Mouse (Mus musculus): ENCODE data around the gene Aacs. TPM values are rescaled to one million over a fixed set of nuclear protein-coding genes. Genes with fewer than 3 reads are reported as not detected.

Aacs gene
- polyA plus RNA-seq, 1 experiment from 2014 or later, result 17.9 TPM

DNA sequence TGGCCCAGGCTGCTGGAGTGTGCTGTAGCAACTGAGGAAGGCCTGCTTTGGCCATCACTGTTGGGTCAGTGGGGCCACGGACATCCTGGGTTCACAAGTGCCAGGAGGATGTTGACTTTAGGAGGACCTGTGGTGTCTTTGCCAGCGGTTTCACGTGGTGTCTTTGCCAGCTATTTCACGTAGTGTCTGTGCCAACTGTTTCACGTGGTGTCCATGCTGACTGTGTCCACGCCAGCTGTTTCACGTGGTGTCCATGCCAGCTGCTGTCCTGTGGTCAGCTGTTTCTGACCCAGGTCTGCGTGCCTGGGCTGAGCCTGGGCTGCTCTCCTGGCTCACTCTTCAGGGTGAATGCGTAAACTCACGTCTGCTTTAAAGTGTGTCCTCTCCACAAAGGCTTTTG, 20.0 kb downstream of the Aacs start:
- 79% methylated on average over 10 of the region's 10 CpGs for WGBS (ENCODE audit: insufficient replicate concordance)
- DNase-seq (no peak), ATAC-seq (ENCODE audit: low read depth) (no peak)
- Histone ChIP-seq H3K4me2 (no peak overlapping the region), H3K36me3 (peaks cover 40% of the 10 kb centered on the region), H3K9ac (no peak overlapping the region), H3K9me3 (replicated peaks) (no peaks in the 10 kb centered on the region), H3K4me3 (replicated peaks) (no peak overlapping the region), H3K27me3 (no peaks in the 10 kb centered on the region), H3K4me1 (replicated peaks) (0 out of 2 replicates have a peak, but pooled peaks cover 3% of the 10 kb centered on the region), H3K27ac (no peak overlapping the region)

DNA sequence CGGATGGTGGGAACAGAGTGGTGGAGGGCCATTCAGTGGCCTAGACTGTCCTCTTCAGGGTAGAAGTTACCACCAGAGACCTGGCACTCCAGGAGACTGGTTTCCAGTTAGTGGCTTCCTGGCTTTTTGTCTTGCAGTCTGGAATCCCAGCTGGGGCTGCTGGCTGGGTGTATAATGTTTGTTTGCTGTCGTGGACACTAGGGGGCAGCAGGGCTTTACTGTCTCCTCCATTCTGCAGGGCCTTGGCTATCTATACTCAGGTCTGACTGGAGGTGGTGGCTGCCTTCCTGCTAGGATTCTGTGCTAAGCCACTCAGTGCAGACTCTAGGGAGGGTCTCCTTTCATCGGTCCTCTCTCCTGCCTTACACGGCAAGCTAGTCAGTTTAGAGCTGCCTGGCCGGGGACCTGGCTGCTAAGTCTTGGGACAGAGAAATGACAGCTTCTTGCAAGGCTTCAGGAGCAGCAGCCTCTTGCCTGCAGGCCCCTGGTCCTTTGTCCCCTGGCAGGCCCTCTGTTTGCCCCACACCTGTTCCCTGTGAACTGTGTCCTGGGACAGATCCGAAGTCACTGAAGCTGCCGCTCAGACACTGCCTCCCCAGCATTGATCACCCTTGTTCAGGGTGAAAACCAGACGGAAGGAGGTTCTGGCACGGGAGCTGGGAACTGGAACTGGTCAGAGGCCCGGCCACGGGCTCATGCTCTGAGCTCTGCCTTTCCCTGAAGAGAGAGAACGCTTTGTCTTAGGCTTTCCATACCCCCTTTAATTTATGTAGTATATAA, 22.4 kb downstream of the Aacs start:
- 66% methylated on average over 12 of the region's 12 CpGs for WGBS (ENCODE audit: insufficient replicate concordance)
- peak; percentile 40 for DNase-seq

DNA sequence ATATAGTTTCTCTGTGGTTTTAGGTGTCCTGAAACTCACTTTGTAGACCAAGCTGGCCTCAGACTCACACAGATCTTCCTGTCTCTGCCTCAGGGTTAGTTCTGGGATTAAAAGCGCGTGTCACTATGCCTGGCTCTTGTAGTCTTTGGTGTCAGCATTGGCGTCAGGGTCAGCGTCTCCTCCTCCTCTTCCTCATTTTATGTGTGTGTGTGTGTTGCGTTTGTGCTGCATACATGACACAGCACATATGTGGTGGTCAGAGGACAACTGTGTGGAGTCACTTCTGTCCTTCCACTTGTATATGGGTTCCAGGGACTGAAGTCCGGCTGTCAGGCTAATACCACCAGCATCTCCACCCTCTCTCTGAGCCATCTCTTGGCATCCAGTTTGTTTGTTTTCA, 25.9 kb downstream of the Aacs start:
- ATAC-seq (ENCODE audit: low read depth) (no peak), DNase-seq (no peak)
- peaks cover 50% of the 10 kb centered on the region for H3K36me3 ChIP-seq
- H3K27ac ChIP-seq, result no peak overlapping the region
- no peak overlapping the region for H3K4me2 ChIP-seq
- H3K27me3 ChIP-seq, result no peaks in the 10 kb centered on the region
- no peak overlapping the region for H3K4me3 ChIP-seq (replicated peaks)
- WGBS (ENCODE audit: insufficient replicate concordance), result 63% methylated on average over 6 of the region's 6 CpGs
- no peak overlapping the region for H3K9ac ChIP-seq
- no peaks in the 10 kb centered on the region for H3K9me3 ChIP-seq (replicated peaks)
- 0 out of 2 replicates have a peak, but pooled peaks cover 3% of the 10 kb centered on the region for H3K4me1 ChIP-seq (replicated peaks)

More for the DNA sequence above, 22.4 kb downstream of the Aacs start:
- Histone ChIP-seq H3K9me3 (replicated peaks) (no peaks in the 10 kb centered on the region), H3K4me1 (replicated peaks) (0 out of 2 replicates have a peak, but pooled peaks cover 3% of the 10 kb centered on the region), H3K27me3 (no peaks in the 10 kb centered on the region), H3K27ac (no peak overlapping the region), H3K9ac (no peak overlapping the region), H3K4me3 (replicated peaks) (no peak overlapping the region), H3K36me3 (peaks cover 33% of the 10 kb centered on the region), H3K4me2 (no peak overlapping the region)
- peak; percentile 34; the same call in 1 of the 2 replicates for ATAC-seq (ENCODE audit: low read depth)

DNA sequence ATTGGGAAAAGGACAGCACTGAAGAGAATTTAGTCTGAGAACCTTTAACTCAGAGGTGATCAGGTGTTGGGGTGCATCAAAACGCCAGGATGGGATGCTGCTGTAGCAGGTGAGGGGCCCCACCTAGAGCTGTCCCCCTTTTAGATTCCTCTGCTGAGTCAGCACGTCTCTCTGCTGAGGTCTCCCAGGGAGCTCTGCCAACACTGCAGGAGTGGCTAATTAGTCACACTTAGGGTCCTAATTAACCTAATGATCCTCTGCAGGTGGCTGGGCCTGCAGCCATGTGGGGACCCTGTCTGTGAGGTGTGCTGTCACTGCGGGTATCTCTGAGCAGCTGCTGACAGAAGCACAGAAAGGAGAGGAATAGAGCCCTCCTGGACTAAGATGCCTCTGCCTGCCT, 26.6 kb downstream of the Aacs start:
- H3K27me3 ChIP-seq, result no peaks in the 10 kb centered on the region
- no peak overlapping the region for H3K4me3 ChIP-seq (replicated peaks)
- WGBS (ENCODE audit: insufficient replicate concordance), result 58% methylated on average over 3 of the region's 3 CpGs
- no peaks in the 10 kb centered on the region for H3K9me3 ChIP-seq (replicated peaks)
- ATAC-seq (ENCODE audit: low read depth) (no peak), DNase-seq (no peak)
- peaks cover 54% of the 10 kb centered on the region for H3K36me3 ChIP-seq
- no peak overlapping the region for H3K4me2 ChIP-seq
- 0 out of 2 replicates have a peak, but pooled peaks cover 3% of the 10 kb centered on the region for H3K4me1 ChIP-seq (replicated peaks)
- no peak overlapping the region for H3K9ac ChIP-seq
- H3K27ac ChIP-seq, result no peak overlapping the region

DNA sequence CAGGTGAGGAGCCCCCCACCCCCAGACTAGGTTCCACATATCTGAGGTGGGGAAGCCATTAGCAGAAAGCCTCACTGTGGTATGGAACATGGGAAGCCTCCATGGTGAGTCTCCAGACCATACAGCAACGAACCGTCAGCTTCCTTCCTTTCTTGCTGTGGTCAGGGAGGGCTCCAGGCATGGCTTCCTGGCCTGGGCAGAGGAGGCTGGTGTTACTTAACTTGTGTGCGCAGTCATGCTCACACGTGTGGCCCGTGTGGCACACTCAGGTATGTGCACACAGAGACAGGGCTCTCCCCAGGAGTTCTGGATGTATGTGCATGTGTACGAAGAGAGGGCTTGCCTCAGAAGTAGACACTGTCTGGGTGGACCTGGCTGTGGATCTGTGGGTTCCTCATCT, 28.0 kb downstream of the Aacs start:
- H3K27me3 ChIP-seq, result no peaks in the 10 kb centered on the region
- no peaks in the 10 kb centered on the region for H3K4me1 ChIP-seq (replicated peaks)
- H3K27ac ChIP-seq, result no peak overlapping the region
- H3K4me2 ChIP-seq, result no peak overlapping the region
- no peaks in the 10 kb centered on the region for H3K9me3 ChIP-seq (replicated peaks)
- DNase-seq (no peak), ATAC-seq (ENCODE audit: low read depth) (no peak)
- peaks cover 64% of the 10 kb centered on the region for H3K36me3 ChIP-seq
- H3K9ac ChIP-seq, result no peak overlapping the region
- no peak overlapping the region for H3K4me3 ChIP-seq (replicated peaks)
- WGBS (ENCODE audit: insufficient replicate concordance), result 54% methylated on average over 6 of the region's 6 CpGs

DNA sequence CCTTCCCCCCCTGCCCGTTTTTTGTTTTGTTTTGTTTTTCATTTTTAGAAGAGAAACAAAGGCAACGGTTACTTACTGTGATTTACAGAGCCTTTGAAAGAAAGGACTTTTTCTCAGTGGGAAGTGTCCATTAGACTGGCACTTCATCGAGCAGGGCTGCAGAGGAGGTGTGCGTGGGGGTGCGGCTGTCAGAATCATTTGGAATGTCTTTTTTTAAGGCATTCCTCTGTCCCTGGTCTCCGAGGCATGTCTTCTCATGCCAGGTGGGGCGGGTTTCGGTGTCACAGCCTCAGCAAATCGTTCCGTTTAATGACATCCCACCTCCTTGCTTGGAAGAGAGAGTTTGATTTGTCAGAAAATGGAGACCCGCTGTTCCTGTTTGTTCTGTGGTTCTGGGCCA, 29.1 kb downstream of the Aacs start:
- Histone ChIP-seq H3K9me3 (replicated peaks) (no peaks in the 10 kb centered on the region), H3K36me3 (peaks cover 69% of the 10 kb centered on the region), H3K4me3 (replicated peaks) (no peak overlapping the region), H3K4me2 (no peak overlapping the region), H3K27ac (no peak overlapping the region), H3K4me1 (replicated peaks) (no peaks in the 10 kb centered on the region), H3K9ac (no peak overlapping the region), H3K27me3 (no peaks in the 10 kb centered on the region)
- ATAC-seq (ENCODE audit: low read depth), result no peak
- 82% methylated on average over 11 of the region's 11 CpGs for WGBS (ENCODE audit: insufficient replicate concordance)
- no peak for DNase-seq

DNA sequence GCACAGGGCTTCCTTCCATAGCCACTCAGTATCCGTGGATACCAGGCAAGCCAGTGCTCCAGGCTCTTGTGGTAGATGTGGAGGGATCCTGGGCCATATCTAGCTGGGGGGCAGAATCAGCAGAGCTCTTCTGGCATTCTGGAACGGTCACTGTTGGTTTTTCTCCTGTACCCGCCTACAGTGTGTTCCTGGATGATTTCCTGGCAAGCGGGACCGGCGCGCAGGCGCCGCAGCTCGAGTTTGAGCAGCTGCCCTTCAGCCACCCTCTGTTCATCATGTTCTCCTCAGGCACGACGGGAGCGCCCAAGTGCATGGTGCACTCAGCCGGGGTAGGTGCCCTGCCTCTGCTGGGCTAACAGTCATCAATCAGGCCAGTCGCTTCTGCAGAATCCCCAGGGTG, 30.4 kb downstream of the Aacs start:
- H3K36me3 ChIP-seq, result peaks cover 61% of the 10 kb centered on the region
- 87% methylated on average over 15 of the region's 15 CpGs for WGBS (ENCODE audit: insufficient replicate concordance)
- no peak overlapping the region for H3K27ac ChIP-seq
- ATAC-seq (ENCODE audit: low read depth) (no peak), DNase-seq (no peak)
- no peak overlapping the region for H3K4me3 ChIP-seq (replicated peaks)
- no peak overlapping the region for H3K4me2 ChIP-seq
- no peaks in the 10 kb centered on the region for H3K27me3 ChIP-seq
- no peaks in the 10 kb centered on the region for H3K9me3 ChIP-seq (replicated peaks)
- H3K9ac ChIP-seq, result no peak overlapping the region
- no peaks in the 10 kb centered on the region for H3K4me1 ChIP-seq (replicated peaks)

DNA sequence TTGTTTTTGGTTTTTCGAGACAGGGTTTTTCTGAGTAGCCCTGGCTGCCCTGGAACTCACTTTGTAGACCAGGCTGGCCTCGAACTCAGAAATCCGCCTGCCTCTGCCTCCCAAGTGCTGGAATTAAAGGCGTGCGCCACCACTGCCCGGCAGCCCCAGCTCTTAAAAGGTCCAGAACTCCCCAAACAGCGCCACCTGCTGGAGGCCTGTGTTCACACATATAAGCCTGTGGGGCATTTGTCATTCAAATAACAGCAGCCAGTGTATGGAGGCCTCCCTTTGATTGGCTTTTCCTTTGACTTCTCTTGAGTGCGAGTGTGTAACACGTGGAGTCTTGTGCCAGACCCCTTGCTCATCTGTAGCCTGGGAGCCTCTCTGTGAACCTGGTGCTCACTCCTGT, 32.0 kb downstream of the Aacs start:
- H3K27ac ChIP-seq, result no peak overlapping the region
- no peak overlapping the region for H3K4me2 ChIP-seq

DNA sequence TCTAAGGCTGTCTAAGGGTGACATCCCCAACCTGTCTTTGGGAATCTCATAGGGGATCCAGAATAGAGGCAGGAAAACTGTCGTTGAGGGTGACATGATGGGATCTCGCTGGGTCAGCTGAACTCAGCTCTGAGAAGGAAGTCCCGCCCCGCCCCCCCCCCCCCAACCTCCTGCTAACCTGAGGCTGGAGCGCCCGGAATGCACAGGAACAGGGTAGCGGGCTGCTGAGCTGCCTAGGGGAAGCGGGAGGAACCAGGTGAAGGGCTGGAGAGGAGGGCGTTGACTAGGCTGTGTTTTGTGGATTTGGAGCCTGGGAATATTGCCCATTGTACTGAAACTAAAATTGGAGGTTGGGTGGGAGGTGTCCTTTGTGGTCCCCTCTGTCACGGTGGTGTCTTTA, 32.4 kb downstream of the Aacs start:
- Histone ChIP-seq H3K4me2 (no peak overlapping the region), H3K4me1 (replicated peaks) (no peaks in the 10 kb centered on the region), H3K9ac (no peak overlapping the region), H3K4me3 (replicated peaks) (no peak overlapping the region), H3K27me3 (no peaks in the 10 kb centered on the region), H3K27ac (no peak overlapping the region), H3K9me3 (replicated peaks) (no peaks in the 10 kb centered on the region), H3K36me3 (peaks cover 75% of the 10 kb centered on the region)
- DNase-seq (no peak), ATAC-seq (ENCODE audit: low read depth) (no peak)
- WGBS (ENCODE audit: insufficient replicate concordance), result 83% methylated on average over 10 of the region's 10 CpGs

More for the DNA sequence above, 32.0 kb downstream of the Aacs start:
- no peaks in the 10 kb centered on the region for H3K27me3 ChIP-seq
- 81% methylated on average over 9 of the region's 9 CpGs for WGBS (ENCODE audit: insufficient replicate concordance)
- no peak overlapping the region for H3K9ac ChIP-seq
- peaks cover 75% of the 10 kb centered on the region for H3K36me3 ChIP-seq
- no peaks in the 10 kb centered on the region for H3K4me1 ChIP-seq (replicated peaks)
- H3K9me3 ChIP-seq (replicated peaks), result no peaks in the 10 kb centered on the region
- ATAC-seq (ENCODE audit: low read depth) (no peak), DNase-seq (no peak)
- H3K4me3 ChIP-seq (replicated peaks), result no peak overlapping the region

DNA sequence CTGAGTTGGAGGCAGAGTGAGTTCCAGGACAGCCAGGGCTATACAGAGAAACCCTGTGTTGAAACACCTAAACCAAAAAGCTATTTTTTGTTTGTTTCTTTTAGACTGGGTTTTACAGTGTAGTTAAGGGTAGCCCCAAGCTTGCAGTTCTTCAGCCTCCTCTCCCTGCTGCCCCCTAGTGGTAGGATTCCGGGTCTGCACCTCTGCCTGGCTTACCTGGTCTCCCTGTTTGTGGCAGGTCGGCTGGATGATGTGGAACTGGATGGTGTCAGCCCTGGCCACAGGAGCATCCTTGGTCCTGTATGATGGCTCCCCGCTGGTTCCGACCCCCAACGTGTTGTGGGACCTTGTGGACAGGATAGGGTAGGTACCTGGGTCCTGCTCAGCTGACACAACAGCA, 33.9 kb downstream of the Aacs start:
- H3K4me3 ChIP-seq (replicated peaks), result no peak overlapping the region
- H3K9me3 ChIP-seq (replicated peaks), result no peaks in the 10 kb centered on the region
- no peak overlapping the region for H3K4me2 ChIP-seq
- ATAC-seq (ENCODE audit: low read depth) (0 out of 2 replicates have a peak, but pooled peaks have one; percentile 19), DNase-seq (peak; percentile 53)
- no peaks in the 10 kb centered on the region for H3K4me1 ChIP-seq (replicated peaks)
- no peaks in the 10 kb centered on the region for H3K27me3 ChIP-seq
- no peak overlapping the region for H3K9ac ChIP-seq
- peaks cover 78% of the 10 kb centered on the region for H3K36me3 ChIP-seq
- WGBS (ENCODE audit: insufficient replicate concordance), result 40% methylated on average over 5 of the region's 5 CpGs
- H3K27ac ChIP-seq, result no peak overlapping the region

DNA sequence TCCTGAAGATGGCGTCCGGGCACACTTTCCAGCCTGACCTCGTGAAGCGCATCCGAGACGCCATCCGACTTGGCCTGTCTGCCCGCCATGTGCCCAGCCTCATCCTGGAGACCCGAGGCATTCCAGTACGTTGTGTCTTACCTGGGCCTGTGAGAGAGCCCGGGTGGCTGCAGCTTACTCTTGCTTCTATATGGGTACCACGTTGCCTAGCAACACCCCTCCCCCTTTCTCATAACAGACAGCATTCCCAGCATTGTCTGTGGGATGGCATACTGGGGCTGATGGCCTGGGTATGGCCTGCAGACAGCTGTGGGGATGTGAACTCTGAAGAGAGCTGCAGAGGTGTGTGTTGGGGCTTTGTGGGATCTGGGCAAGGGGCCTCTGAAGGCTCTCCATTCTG, 39.4 kb downstream of the Aacs start:
- Histone ChIP-seq H3K27me3 (no peaks in the 10 kb centered on the region), H3K36me3 (peaks cover 56% of the 10 kb centered on the region), H3K9ac (no peak overlapping the region), H3K9me3 (replicated peaks) (no peaks in the 10 kb centered on the region), H3K27ac (no peak overlapping the region), H3K4me2 (no peak overlapping the region), H3K4me3 (replicated peaks) (no peak overlapping the region), H3K4me1 (replicated peaks) (no peaks in the 10 kb centered on the region)
- DNase-seq (no peak), ATAC-seq (ENCODE audit: low read depth) (no peak)
- WGBS (ENCODE audit: insufficient replicate concordance), result 84% methylated on average over 12 of the region's 12 CpGs

DNA sequence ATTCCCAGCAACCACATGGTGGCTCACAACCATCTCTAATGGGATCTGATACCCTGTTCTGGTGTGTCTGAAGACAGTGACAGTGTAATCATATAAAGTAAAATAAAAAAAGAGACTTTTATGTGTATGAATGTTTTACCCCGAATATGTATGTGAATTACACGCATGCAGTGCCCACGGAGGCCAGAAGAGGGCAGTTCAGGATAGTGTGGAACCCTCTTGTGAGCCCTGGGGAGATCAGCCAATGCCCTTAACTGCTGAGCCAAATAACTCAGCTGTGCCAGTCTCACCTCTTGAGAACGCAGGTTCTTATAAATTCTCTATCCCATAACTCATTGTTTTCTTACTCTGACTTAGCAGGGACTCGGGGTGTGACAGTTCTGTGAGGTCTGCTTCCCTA, 43.0 kb downstream of the Aacs start:
- Histone ChIP-seq H3K27me3 (no peaks in the 10 kb centered on the region), H3K9ac (no peak overlapping the region), H3K36me3 (peaks cover 28% of the 10 kb centered on the region), H3K4me1 (replicated peaks) (peaks cover 14% of the 10 kb centered on the region; the same call in 1 of the 2 replicates), H3K9me3 (replicated peaks) (no peaks in the 10 kb centered on the region), H3K4me2 (no peak overlapping the region), H3K27ac (no peak overlapping the region), H3K4me3 (replicated peaks) (no peak overlapping the region)
- ATAC-seq (ENCODE audit: low read depth) (no peak), DNase-seq (no peak)
- WGBS (ENCODE audit: insufficient replicate concordance), result 61% methylated on average over 5 of the region's 5 CpGs
